Mouse (Mus musculus) midbrain, embryonic 13.5 days (tissue): ENCODE measurements at regions not wholly inside any gene's neighbourhood (a gene's known extent, or its start where the extent isn't known, plus 50 kb on each side); places are given as distances from the start of the nearest gene placed in this dataset.

Experiments
- ATAC-seq: fragments of 200-750 bp; cut with Nextera tagmentation; 2 replicates; pipeline ENCODE4 v1.8.0; 2017; ENCODE audit warnings: mild to moderate bottlenecking, moderate TSS enrichment, moderate library complexity
- H3K27ac ChIP-seq: fragments of 300-500 bp; sonication (generic); 2 replicates; pipeline ENCODE4 v1.5.1; 2015; ENCODE audit warnings: inconsistent platforms, mild to moderate bottlenecking, moderate library complexity
- H3K27me3 ChIP-seq: fragments of 300-500 bp; sonication (generic); 2 replicates; pipeline ENCODE4 v1.6.1; 2015; ENCODE audit warnings: mild to moderate bottlenecking, inconsistent platforms
- H3K36me3 ChIP-seq: fragments of 300-500 bp; sonication (generic); 2 replicates; pipeline ENCODE4 v1.6.1; 2015; ENCODE audit warnings: mild to moderate bottlenecking, inconsistent platforms
- H3K4me1 ChIP-seq: fragments of 300-500 bp; sonication (generic); replicated peaks from 2 replicates; pipeline ENCODE4 v1.6.1; 2015; ENCODE audit warnings: inconsistent platforms
- H3K4me2 ChIP-seq: fragments of 300-500 bp; sonication (generic); replicated peaks from 2 replicates; pipeline ENCODE4 v1.6.1; 2015; ENCODE audit warnings: moderate library complexity, mild to moderate bottlenecking, inconsistent platforms
- H3K4me3 ChIP-seq: fragments of 300-500 bp; sonication (generic); replicated peaks from 2 replicates; pipeline ENCODE4 v1.5.1; 2015; ENCODE audit warnings: mild to moderate bottlenecking, inconsistent platforms
- H3K9ac ChIP-seq: fragments of 300-500 bp; sonication (generic); replicated peaks from 2 replicates; pipeline ENCODE4 v1.6.1; 2015; ENCODE audit warnings: mild to moderate bottlenecking, inconsistent platforms
- H3K9me3 ChIP-seq: fragments of 300-500 bp; sonication (generic); 2 replicates; pipeline ENCODE4 v1.6.1; 2016; ENCODE audit warnings: mild to moderate bottlenecking, inconsistent platforms
- WGBS: fragments of 180-500 bp; shearing (Covaris S2); methylation state at CpG from one replicate; pipeline ENCODE4 v1.1.7; 2015; 5-methylcytosine and 5-hydroxymethylcytosine counted together

DNA sequence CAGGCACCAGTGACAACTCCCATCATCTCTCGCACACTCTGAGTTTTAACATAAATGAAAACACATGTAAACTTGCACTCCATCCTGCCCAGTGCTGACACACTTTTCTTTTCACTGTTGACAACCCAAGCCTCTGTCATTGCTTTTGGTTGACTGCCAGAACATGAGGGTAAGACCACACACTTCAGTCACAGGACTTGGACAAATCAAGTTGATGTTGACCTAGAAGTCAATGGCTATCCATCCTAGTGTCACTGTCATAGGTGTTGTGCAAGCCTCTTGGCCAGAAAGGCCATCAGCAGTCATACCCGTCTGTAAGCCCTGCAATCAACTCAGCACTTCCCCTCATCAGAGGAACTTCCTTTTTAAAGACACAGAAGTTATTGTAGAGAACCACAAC lies 208.9 kb upstream of the Foxq1 start:
- ATAC-seq: no peak
- Histone ChIP-seq H3K27me3 (no peaks in the 10 kb centered on the region), H3K36me3 (no peaks in the 10 kb centered on the region), H3K9me3 (no peaks in the 10 kb centered on the region), H3K9ac (no peak overlapping the region), H3K4me1 (no peaks in the 10 kb centered on the region), H3K4me2 (no peak overlapping the region), H3K27ac (no peak overlapping the region), H3K4me3 (no peak overlapping the region)
- 79% methylated on average over 2 of the region's 2 CpGs for WGBS

DNA sequence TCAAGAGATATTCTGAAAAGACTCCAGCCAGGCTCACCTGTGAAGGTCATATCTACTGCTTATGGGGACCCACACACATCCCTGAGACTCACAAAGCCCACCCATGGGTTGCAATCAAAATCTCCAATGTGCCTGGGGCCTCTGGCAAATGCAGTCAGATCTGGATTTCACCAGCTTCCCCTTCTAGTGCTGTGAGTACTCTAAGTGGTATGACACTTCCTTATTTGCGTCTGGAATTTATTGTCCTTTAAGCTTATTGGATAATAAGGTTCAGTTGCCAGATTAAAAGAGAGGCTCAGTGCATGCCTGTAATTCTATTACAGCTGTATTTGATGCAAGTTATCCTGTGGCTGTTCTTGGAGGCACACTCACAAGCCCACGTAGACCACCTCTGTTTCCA lies 206.3 kb upstream of the Foxq1 start:
- no peak for ATAC-seq
- Histone ChIP-seq H3K4me3 (no peak overlapping the region), H3K4me1 (no peaks in the 10 kb centered on the region), H3K36me3 (no peaks in the 10 kb centered on the region), H3K9ac (no peak overlapping the region), H3K27me3 (no peaks in the 10 kb centered on the region), H3K27ac (no peak overlapping the region), H3K4me2 (no peak overlapping the region), H3K9me3 (no peaks in the 10 kb centered on the region)
- WGBS: 68% methylated on average over 2 of the region's 2 CpGs

DNA sequence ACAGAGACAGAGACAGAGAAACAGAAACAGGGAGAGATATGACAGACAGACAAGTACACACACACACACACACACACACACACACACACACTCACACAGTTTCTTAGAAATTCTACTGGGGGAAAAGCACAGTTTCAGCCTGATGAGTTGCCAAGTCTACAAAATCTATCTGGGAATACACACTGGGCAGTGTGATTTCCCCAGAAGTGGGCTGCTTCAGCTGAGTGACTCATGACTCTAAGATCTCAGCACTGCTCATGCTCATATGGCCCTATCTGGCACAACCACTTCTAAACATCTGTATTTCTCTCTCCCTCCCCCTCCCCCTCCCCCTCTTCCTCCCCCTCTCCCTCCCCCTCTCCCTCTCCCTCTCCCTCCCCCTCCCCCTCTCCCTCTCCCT lies 204.5 kb upstream of the Foxq1 start:
- Histone ChIP-seq H3K9ac (no peak overlapping the region), H3K9me3 (no peaks in the 10 kb centered on the region), H3K4me2 (no peak overlapping the region), H3K4me3 (no peak overlapping the region), H3K27me3 (no peaks in the 10 kb centered on the region), H3K4me1 (no peaks in the 10 kb centered on the region), H3K36me3 (no peaks in the 10 kb centered on the region), H3K27ac (no peak overlapping the region)
- no peak for ATAC-seq

DNA sequence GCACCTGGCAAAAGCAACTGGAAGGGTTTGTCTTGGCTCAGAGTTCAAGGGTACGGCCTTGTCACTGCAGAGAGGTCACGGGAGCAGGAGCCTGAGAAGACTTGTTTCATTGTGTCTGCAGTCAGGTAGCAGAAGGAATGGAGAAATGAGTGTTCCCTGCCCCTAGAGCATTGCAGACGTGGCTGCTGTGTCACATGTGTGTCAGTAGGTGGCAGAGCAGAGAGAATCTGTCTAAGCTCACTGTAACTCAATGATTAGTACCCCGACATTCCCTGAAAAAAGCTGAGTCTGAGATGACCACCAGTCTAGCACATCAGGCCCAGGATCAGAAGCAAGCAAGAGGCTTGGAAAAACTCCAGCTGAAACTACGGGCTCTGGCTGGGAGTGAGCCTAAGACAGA lies 203.1 kb upstream of the Foxq1 start:
- H3K4me3 ChIP-seq: no peak overlapping the region
- H3K9me3 ChIP-seq: no peaks in the 10 kb centered on the region
- H3K27ac ChIP-seq: no peak overlapping the region
- H3K27me3 ChIP-seq: no peaks in the 10 kb centered on the region
- no peak overlapping the region for H3K4me2 ChIP-seq
- H3K9ac ChIP-seq: no peak overlapping the region
- no peaks in the 10 kb centered on the region for H3K4me1 ChIP-seq
- no peaks in the 10 kb centered on the region for H3K36me3 ChIP-seq
- ATAC-seq: no peak
- WGBS: 74% methylated on average over 5 of the region's 5 CpGs

DNA sequence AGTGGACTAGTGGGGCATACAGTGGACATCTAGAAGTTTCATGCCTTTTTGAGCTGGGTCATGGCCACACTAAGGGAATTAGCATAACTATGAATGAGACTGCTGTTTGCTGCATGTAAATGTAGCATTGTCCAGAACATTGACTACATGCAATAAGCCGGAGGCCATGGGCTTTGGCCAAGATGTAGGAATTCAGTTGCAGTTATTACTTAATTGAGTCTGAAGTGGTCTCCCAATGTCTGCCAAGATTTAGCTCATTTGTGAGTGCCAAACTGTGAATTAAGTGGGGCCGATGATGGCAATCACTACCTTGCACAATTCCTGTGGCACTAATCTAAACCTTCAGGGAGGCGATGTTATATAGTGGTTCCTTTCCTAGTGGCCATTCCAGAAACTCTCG lies 196.6 kb upstream of the Foxq1 start:
- 88% methylated on average over 4 of the region's 4 CpGs for WGBS
- no peak overlapping the region for H3K4me2 ChIP-seq
- H3K9me3 ChIP-seq: no peaks in the 10 kb centered on the region
- no peaks in the 10 kb centered on the region for H3K36me3 ChIP-seq
- H3K4me1 ChIP-seq: no peaks in the 10 kb centered on the region
- no peaks in the 10 kb centered on the region for H3K27me3 ChIP-seq
- H3K9ac ChIP-seq: no peak overlapping the region
- no peak for ATAC-seq
- no peak overlapping the region for H3K27ac ChIP-seq
- no peak overlapping the region for H3K4me3 ChIP-seq

DNA sequence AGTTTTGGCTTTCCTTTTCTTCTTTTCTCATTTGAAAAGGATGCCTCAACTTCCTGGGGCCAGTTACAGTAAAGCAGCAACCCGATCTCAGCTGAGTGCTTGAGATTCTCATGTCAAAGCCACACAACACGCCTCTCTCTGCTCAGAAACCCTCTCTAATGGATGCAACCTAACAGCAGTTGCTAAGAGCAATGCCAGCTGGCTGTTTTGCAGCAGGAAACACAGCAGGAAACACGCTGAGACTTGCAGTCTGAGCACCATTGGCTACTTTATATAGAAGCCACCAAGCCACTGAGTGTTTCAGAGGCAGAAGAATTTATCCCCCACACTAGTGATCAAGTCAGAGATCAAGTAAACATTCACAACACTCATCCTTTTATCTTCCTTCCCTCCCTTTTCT lies 193.5 kb upstream of the Foxq1 start:
- no peak overlapping the region for H3K4me2 ChIP-seq
- no peak overlapping the region for H3K9ac ChIP-seq
- no peaks in the 10 kb centered on the region for H3K27me3 ChIP-seq
- H3K27ac ChIP-seq: no peak overlapping the region
- 33% methylated on average over 3 of the region's 3 CpGs for WGBS
- no peaks in the 10 kb centered on the region for H3K4me1 ChIP-seq
- no peaks in the 10 kb centered on the region for H3K36me3 ChIP-seq
- ATAC-seq: no peak
- no peak overlapping the region for H3K4me3 ChIP-seq
- no peaks in the 10 kb centered on the region for H3K9me3 ChIP-seq

DNA sequence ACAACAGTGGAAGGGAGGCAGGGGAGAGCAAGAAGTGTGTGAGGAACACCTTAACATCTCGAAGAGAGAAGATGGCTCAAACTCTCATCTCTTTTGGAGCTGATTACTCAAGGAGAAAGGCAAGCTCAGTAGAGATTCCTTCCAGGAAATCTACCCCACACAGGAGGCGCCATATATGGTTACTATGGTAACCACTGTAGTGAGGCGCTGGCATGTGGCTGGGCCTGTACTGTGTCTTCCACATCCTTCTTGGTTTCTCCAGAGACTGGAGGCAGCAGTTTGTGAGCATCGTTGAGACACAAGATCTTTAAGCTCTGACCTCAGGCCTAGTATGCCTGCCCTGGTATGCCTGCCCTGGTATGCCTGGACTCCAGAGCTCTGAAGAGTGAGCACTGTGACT lies 191.6 kb upstream of the Foxq1 start:
- Histone ChIP-seq H3K4me2 (no peak overlapping the region), H3K4me3 (no peak overlapping the region), H3K36me3 (no peaks in the 10 kb centered on the region), H3K27me3 (no peaks in the 10 kb centered on the region), H3K4me1 (no peaks in the 10 kb centered on the region), H3K9me3 (no peaks in the 10 kb centered on the region), H3K9ac (no peak overlapping the region), H3K27ac (no peak overlapping the region)
- WGBS: 68% methylated on average over 4 of the region's 4 CpGs
- ATAC-seq: peak; percentile 20; the same call in 1 of the 2 replicates

DNA sequence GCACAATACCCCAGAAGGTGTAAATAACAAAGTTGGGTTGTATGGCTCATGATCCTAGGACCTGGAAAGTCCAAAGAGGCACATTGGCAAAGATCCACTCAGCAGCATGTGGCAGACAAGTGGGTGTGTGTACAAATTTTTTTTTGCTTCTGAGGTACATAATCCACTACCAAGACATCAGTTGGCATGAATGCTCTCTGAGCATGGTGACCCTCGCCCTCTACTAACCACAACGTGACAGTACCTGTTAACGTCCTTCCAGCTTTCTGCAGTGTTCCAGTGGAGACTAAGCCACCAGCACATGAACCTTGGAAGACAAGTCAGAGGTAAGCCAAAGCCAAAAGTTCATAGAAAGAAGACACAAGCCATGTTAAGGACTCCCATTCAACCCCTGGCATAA lies 188.7 kb upstream of the Foxq1 start:
- Histone ChIP-seq H3K4me1 (0 out of 2 replicates have a peak, but pooled peaks cover 3% of the 10 kb centered on the region), H3K27ac (no peak overlapping the region), H3K27me3 (no peaks in the 10 kb centered on the region), H3K4me2 (no peak overlapping the region), H3K9ac (no peak overlapping the region), H3K9me3 (no peaks in the 10 kb centered on the region), H3K36me3 (no peaks in the 10 kb centered on the region), H3K4me3 (no peak overlapping the region)
- ATAC-seq: no peak
- WGBS: 92% methylated on average over 3 of the region's 3 CpGs

DNA sequence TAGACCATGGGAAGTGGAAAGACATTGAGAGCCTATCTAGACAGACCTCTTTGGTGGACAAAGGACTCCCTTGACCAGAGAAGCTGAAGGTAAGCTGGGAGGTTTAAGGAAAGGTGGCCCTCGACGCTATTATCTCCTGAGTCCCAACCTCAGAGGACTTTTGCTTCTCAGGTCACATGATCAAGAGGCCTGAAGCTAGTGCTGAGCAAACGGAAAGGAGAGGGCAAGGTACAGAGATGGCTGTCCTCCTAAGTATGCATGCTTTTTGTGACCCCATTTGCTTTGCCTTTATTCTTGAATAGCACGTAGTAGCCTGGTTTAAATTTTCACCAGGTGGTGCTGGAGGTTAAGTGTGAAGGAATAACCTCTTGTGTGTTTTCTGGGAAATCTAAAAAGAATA lies 186.8 kb upstream of the Foxq1 start:
- 85% methylated on average over 4 of the region's 4 CpGs for WGBS
- no peak overlapping the region for H3K4me2 ChIP-seq
- H3K27me3 ChIP-seq: no peaks in the 10 kb centered on the region
- no peak overlapping the region for H3K27ac ChIP-seq
- no peak overlapping the region for H3K4me3 ChIP-seq
- H3K36me3 ChIP-seq: no peaks in the 10 kb centered on the region
- H3K9me3 ChIP-seq: no peaks in the 10 kb centered on the region
- H3K9ac ChIP-seq: no peak overlapping the region
- no peak for ATAC-seq
- H3K4me1 ChIP-seq: 0 out of 2 replicates have a peak, but pooled peaks cover 3% of the 10 kb centered on the region

DNA sequence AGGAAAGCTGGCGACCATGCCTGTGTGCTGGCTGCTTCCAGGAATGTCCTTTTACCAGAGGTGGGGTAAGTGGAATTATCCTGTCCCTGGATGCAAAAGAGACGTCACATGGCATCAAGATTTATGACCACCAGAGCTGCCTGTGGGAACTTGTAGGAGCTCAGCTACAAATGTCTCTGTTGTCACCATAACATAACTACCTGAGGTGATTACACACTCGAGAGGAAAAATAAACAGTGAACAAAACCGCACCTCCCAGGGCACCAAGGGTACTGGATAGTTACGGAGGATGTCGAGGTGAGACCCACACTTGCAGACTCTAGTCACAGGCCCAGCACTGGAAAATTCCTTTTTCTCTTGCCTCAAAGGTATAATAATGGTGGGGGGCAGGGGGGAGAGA lies 185.1 kb upstream of the Foxq1 start:
- no peaks in the 10 kb centered on the region for H3K36me3 ChIP-seq
- H3K4me3 ChIP-seq: no peak overlapping the region
- no peaks in the 10 kb centered on the region for H3K27me3 ChIP-seq
- 0 out of 2 replicates have a peak, but pooled peaks cover 3% of the 10 kb centered on the region for H3K4me1 ChIP-seq
- WGBS: 82% methylated on average over 6 of the region's 6 CpGs
- H3K9ac ChIP-seq: no peak overlapping the region
- no peak overlapping the region for H3K27ac ChIP-seq
- no peak for ATAC-seq
- H3K4me2 ChIP-seq: no peak overlapping the region
- H3K9me3 ChIP-seq: no peaks in the 10 kb centered on the region

DNA sequence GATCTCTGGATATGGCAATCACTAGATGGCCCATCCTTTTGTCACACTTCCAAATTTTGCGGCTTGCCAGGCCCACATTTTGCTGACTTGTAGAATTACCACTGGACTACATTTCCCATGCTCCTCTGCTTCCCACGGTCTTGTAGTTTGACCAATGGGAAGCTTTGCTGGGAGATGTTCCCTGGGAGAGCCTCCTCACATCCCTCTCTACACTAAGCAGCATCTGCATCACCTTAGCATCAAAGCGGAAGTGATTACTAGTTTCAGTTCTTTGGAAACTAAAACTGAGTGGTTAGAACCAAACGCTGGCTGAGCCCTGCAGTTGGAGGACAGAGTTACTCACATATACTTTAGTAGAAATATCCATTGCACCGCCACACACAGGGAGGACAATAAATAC lies 181.9 kb upstream of the Foxq1 start:
- WGBS: 57% methylated on average over 5 of the region's 5 CpGs
- no peak overlapping the region for H3K9ac ChIP-seq

DNA sequence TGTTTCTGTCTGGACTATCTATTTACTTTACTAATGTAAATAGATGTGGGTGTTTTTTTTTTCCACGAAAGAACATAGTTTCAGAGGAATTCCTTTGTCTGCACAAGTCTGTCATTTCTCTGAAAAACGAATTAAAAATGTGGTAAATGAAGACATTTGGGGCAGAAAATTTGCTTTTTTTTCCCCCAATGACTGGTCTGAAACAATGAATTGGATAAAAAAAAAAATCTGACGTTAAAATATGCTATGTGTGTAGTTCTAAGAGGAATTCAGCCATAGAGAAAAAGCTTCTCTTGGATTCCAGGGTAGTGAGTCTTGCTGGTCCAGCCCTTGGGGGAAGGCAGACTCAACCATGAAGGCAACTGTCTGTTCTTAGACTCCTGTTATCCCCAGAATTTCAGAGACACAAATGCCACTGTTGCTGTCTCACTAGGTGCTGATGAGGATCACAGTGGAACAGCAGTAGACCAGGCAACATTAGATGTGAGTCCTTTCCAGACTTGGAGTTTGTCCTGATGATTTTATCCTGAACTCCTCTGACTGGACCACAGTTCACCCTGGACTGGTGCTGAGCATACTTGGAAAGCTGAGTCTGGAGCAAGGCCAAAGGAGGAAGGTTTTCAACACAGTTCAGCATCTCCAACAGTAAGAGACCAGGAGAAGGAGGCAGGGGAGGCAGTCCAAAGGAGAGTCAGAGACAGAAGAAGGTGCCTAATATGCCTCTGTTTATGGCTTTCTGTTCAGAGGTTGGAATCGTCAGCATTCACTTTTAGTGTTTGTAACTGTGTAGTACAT lies 162.3 kb upstream of the Foxq1 start:
- WGBS: 72% methylated on average over 4 of the region's 4 CpGs
- Histone ChIP-seq H3K4me1 (no peaks in the 10 kb centered on the region), H3K27ac (no peak overlapping the region), H3K4me3 (no peak overlapping the region), H3K36me3 (no peaks in the 10 kb centered on the region), H3K4me2 (no peak overlapping the region), H3K9ac (no peak overlapping the region), H3K27me3 (no peaks in the 10 kb centered on the region), H3K9me3 (no peaks in the 10 kb centered on the region)
- ATAC-seq: no peak

More for the DNA sequence above, 181.9 kb upstream of the Foxq1 start:
- no peak overlapping the region for H3K27ac ChIP-seq
- no peak overlapping the region for H3K4me3 ChIP-seq
- peak; percentile 92 for ATAC-seq
- no peaks in the 10 kb centered on the region for H3K36me3 ChIP-seq
- H3K27me3 ChIP-seq: no peaks in the 10 kb centered on the region
- H3K4me2 ChIP-seq: no peak overlapping the region
- H3K4me1 ChIP-seq: 0 out of 2 replicates have a peak, but pooled peaks cover 3% of the 10 kb centered on the region
- no peaks in the 10 kb centered on the region for H3K9me3 ChIP-seq
